Mouse (Mus musculus) forebrain, embryonic 16.5 days (tissue): ENCODE results near the gene Doc2a. TPM values are rescaled to one million over a fixed set of nuclear protein-coding genes. Genes with fewer than 3 reads are reported as not detected.

Source experiments
- ATAC-seq: fragments of 200-750 bp; cut with Nextera tagmentation; 2 replicates; pipeline ENCODE4 v1.8.0; 2017; ENCODE audit warnings: mild to moderate bottlenecking, moderate library complexity
- H3K27ac ChIP-seq: fragments of 300-500 bp; sonication (generic); 2 replicates; pipeline ENCODE4 v1.5.1; 2014; ENCODE audit warnings: low read length, control low read depth
- H3K27me3 ChIP-seq: fragments of 300-500 bp; sonication (generic); replicated peaks from 2 replicates; pipeline ENCODE4 v1.6.1; 2014; ENCODE audit warnings: low read length; ENCODE audit not compliant: control insufficient read depth, insufficient read depth
- H3K36me3 ChIP-seq: fragments of 300-500 bp; sonication (generic); 2 replicates; pipeline ENCODE4 v1.6.1; 2014; ENCODE audit not compliant: control insufficient read depth, insufficient read depth
- H3K4me1 ChIP-seq: fragments of 300-500 bp; sonication (generic); replicated peaks from 2 replicates; pipeline ENCODE4 v1.6.1; 2014; ENCODE audit warnings: low read length; ENCODE audit not compliant: control insufficient read depth, insufficient read depth
- H3K4me2 ChIP-seq: fragments of 300-500 bp; sonication (generic); 2 replicates; pipeline ENCODE4 v1.6.1; 2014; ENCODE audit warnings: mild to moderate bottlenecking, low read length, control low read depth
- H3K4me3 ChIP-seq: fragments of 300-500 bp; sonication (generic); replicated peaks from 2 replicates; pipeline ENCODE4 v1.5.1; 2014; ENCODE audit warnings: mild to moderate bottlenecking, low read length, control low read depth
- H3K9ac ChIP-seq: fragments of 300-500 bp; sonication (generic); replicated peaks from 2 replicates; pipeline ENCODE4 v1.6.1; 2014; ENCODE audit warnings: low read depth, low read length, control low read depth
- H3K9me3 ChIP-seq: fragments of 300-500 bp; sonication (generic); 2 replicates; pipeline ENCODE4 v1.6.1; 2016; ENCODE audit warnings: low read length; ENCODE audit not compliant: control insufficient read depth
- WGBS: fragments of 180-500 bp; shearing (Covaris S2); extraction: QIAGEN DNeasy Blood & Tissue Kit; methylation state at CpG from one replicate; pipeline ENCODE4 v1.1.7; 2014; 5-methylcytosine and 5-hydroxymethylcytosine counted together
- polyA plus RNA-seq: library from polyadenylated mRNA; unstranded; fragments of >200 nt; fragmentation: Nextera tagmentation; extraction: Ambion mirVana; gene quantifications from 2 replicates; pipeline ENCODE4 v1.2.1, GENCODE M21; 2015

Gene Doc2a
- polyA plus RNA-seq, 1 experiment from 2014 or later = 14.3 TPM

GRCm38 (mm10) chr7:126860987-126861386, 13.8 kb downstream of the Doc2a start:
- WGBS = 69% methylated on average over 5 of the region's 5 CpGs
- H3K4me2 ChIP-seq = peak overlapping the region; percentile 87
- no peak overlapping the region for H3K27ac ChIP-seq
- no peak for ATAC-seq
- H3K9ac ChIP-seq = peak overlapping the region; percentile 67
- peaks cover 22% of the 10 kb centered on the region for H3K4me1 ChIP-seq
- H3K36me3 ChIP-seq = peaks cover 3% of the 10 kb centered on the region; the same call in 1 of the 2 replicates
- peak overlapping the region; percentile 76 for H3K4me3 ChIP-seq
- no peaks in the 10 kb centered on the region for H3K9me3 ChIP-seq
- no peaks in the 10 kb centered on the region for H3K27me3 ChIP-seq

GRCm38 (mm10) chr7:126861429-126862130, 14.4 kb downstream of the Doc2a start, which contains the start of gene Hirip3:
Gene Hirip3, plus strand, starts transcription at chr7:126861972.
- H3K27me3 ChIP-seq = no peaks in the 10 kb centered on the region
- H3K9ac ChIP-seq = peak within 1 kb of the TSS; percentile 67
- peaks cover 22% of the 10 kb centered on the region for H3K4me1 ChIP-seq
- 3% methylated on average over 42 of the region's 42 CpGs for WGBS
- peak; percentile 92 for ATAC-seq
- H3K4me3 ChIP-seq = peak within 1 kb of the TSS; percentile 76
- peaks cover 8% of the 10 kb centered on the region; the same call in 1 of the 2 replicates for H3K36me3 ChIP-seq
- H3K4me2 ChIP-seq = peak within 1 kb of the TSS; percentile 87
- H3K27ac ChIP-seq = peak within 1 kb of the TSS; percentile 87
- H3K9me3 ChIP-seq = no peaks in the 10 kb centered on the region

GRCm38 (mm10) chr7:126862147-126862784, 15.1 kb downstream of the Doc2a start, which contains the start of gene Ino80e:
Gene Ino80e, minus strand, starts transcription at chr7:126862377.
- peak within 1 kb of the TSS; percentile 67 for H3K9ac ChIP-seq
- peak within 1 kb of the TSS; percentile 87 for H3K4me2 ChIP-seq
- H3K4me1 ChIP-seq = peaks cover 22% of the 10 kb centered on the region
- H3K9me3 ChIP-seq = no peaks in the 10 kb centered on the region
- peak; percentile 77 for ATAC-seq
- H3K27me3 ChIP-seq = no peaks in the 10 kb centered on the region
- WGBS = 0% methylated on average over 41 of the region's 41 CpGs
- H3K27ac ChIP-seq = peak within 1 kb of the TSS; percentile 87
- H3K4me3 ChIP-seq = peak within 1 kb of the TSS; percentile 76
- peaks cover 12% of the 10 kb centered on the region for H3K36me3 ChIP-seq

- H3K9me3 ChIP-seq = no peaks in the 10 kb centered on the region
- H3K9ac ChIP-seq = peak overlapping the region; percentile 67; the same call in 1 of the 2 replicates
- H3K27me3 ChIP-seq = no peaks in the 10 kb centered on the region
- H3K36me3 ChIP-seq = peaks cover 20% of the 10 kb centered on the region
- H3K4me2 ChIP-seq = peak overlapping the region; percentile 87
- H3K4me1 ChIP-seq = peaks cover 22% of the 10 kb centered on the region
- no peak overlapping the region for H3K27ac ChIP-seq
- peak overlapping the region; percentile 76 for H3K4me3 ChIP-seq
- no peak for ATAC-seq
- 67% methylated on average over 6 of the region's 6 CpGs for WGBS
These were observed 16.6 kb downstream of the Doc2a start for GRCm38 (mm10) chr7:126863791-126864190.

- ATAC-seq = no peak
- no peak overlapping the region for H3K4me2 ChIP-seq
- no peak overlapping the region for H3K4me3 ChIP-seq
- no peaks in the 10 kb centered on the region for H3K27me3 ChIP-seq
- 87% methylated on average over 2 of the region's 2 CpGs for WGBS
- peaks cover 15% of the 10 kb centered on the region for H3K4me1 ChIP-seq
- H3K9me3 ChIP-seq = no peaks in the 10 kb centered on the region
- H3K9ac ChIP-seq = no peak overlapping the region
- H3K27ac ChIP-seq = no peak overlapping the region
- H3K36me3 ChIP-seq = peaks cover 35% of the 10 kb centered on the region
These were observed 20.3 kb downstream of the Doc2a start for GRCm38 (mm10) chr7:126867534-126867933.

- ATAC-seq = no peak
- no peaks in the 10 kb centered on the region for H3K27me3 ChIP-seq
- no peak overlapping the region for H3K9ac ChIP-seq
- no peak overlapping the region for H3K4me3 ChIP-seq
- H3K36me3 ChIP-seq = peaks cover 39% of the 10 kb centered on the region
- H3K27ac ChIP-seq = no peak overlapping the region
- no peak overlapping the region for H3K4me2 ChIP-seq
- H3K4me1 ChIP-seq = peaks cover 11% of the 10 kb centered on the region
- H3K9me3 ChIP-seq = no peaks in the 10 kb centered on the region
- WGBS = 82% methylated on average over 12 of the region's 12 CpGs
These were observed 20.8 kb downstream of the Doc2a start for GRCm38 (mm10) chr7:126868003-126868402.

- Histone ChIP-seq H3K36me3 (peaks cover 55% of the 10 kb centered on the region), H3K9ac (no peak overlapping the region), H3K4me3 (no peak overlapping the region), H3K4me1 (no peaks in the 10 kb centered on the region), H3K27me3 (no peaks in the 10 kb centered on the region), H3K9me3 (no peaks in the 10 kb centered on the region), H3K4me2 (no peak overlapping the region), H3K27ac (no peak overlapping the region)
- WGBS = 92% methylated on average over 23 of the region's 23 CpGs
- no peak for ATAC-seq
These were observed 22.7 kb downstream of the Doc2a start for GRCm38 (mm10) chr7:126869780-126870519.

GRCm38 (mm10) chr7:126870520-126870891, 23.3 kb downstream of the Doc2a start:
- peaks cover 58% of the 10 kb centered on the region for H3K36me3 ChIP-seq
- WGBS = 100% methylated on average over 2 of the region's 2 CpGs
- H3K9ac ChIP-seq = no peak overlapping the region
- H3K4me2 ChIP-seq = no peak overlapping the region
- H3K9me3 ChIP-seq = no peaks in the 10 kb centered on the region
- no peaks in the 10 kb centered on the region for H3K4me1 ChIP-seq
- no peaks in the 10 kb centered on the region for H3K27me3 ChIP-seq
- ATAC-seq = no peak
- H3K27ac ChIP-seq = no peak overlapping the region
- no peak overlapping the region for H3K4me3 ChIP-seq

GRCm38 (mm10) chr7:126877239-126877638, 30.0 kb downstream of the Doc2a start:
- no peak for ATAC-seq
- WGBS = 97% methylated on average over 1 of the region's 1 CpGs
- Histone ChIP-seq H3K4me1 (peaks cover 19% of the 10 kb centered on the region), H3K36me3 (peaks cover 55% of the 10 kb centered on the region), H3K4me3 (no peak overlapping the region), H3K27ac (no peak overlapping the region), H3K9me3 (no peaks in the 10 kb centered on the region), H3K9ac (no peak overlapping the region), H3K4me2 (no peak overlapping the region), H3K27me3 (no peaks in the 10 kb centered on the region)
